In genomic region chr6:110645041-110645410, GRCm38 (mm10) we compare ENCODE assay signal across 10 mouse cellular contexts. TPM values are rescaled to one million over a fixed set of nuclear protein-coding genes. Genes with fewer than 3 reads are reported as not detected.
DNase-seq lines count a peak whose midpoint lies in the region; ATAC-seq and TF ChIP-seq lines count a peak whose summit lies in the region.
"Had no signal": no experiment of that assay in that cellular context is flagged by ENCODE, and none has a peak within 500 bp of the region (broad histone marks: within the 10 kb centered on the region; RNA-seq: fewer than 3 reads in every experiment).

No protein-coding gene starts in this region.

- H3K9ac ChIP-seq in heart, embryonic 11.5 days (ENCODE audit: low read depth, low read length) = no peak overlapping the region
- H3K9ac ChIP-seq in forebrain, postnatal 0 days = peak overlapping the region; percentile 69
- H3K9ac ChIP-seq in midbrain, embryonic 12.5 days (replicated peaks) = peak overlapping the region; percentile 59

- no peak overlapping the region for H3K27ac ChIP-seq in heart, embryonic 11.5 days (ENCODE audit: low read depth, low read length)
- H3K27ac ChIP-seq in forebrain, postnatal 0 days (ENCODE audit: low read depth, low read length) = 0 out of 2 replicates have a peak overlapping the region, but pooled peaks have one; percentile 75
- no peak overlapping the region for H3K27ac ChIP-seq in midbrain, embryonic 12.5 days (replicated peaks)

- no peak; the same call in 1 of the 2 replicates for ATAC-seq in heart, embryonic 11.5 days (replicated peaks; ENCODE audit: insufficient number of reproducible peaks, low FRiP score, low TSS enrichment)
- peak; percentile 32 for ATAC-seq in forebrain, postnatal 0 days
- peak; percentile 32; the same call in 1 of the 2 replicates for ATAC-seq in midbrain, embryonic 12.5 days (ENCODE audit: low FRiP score, low read depth)
- ATAC-seq in erythroblast, adult 5-6 weeks (replicated peaks; ENCODE audit: low FRiP score, poor library complexity, severe bottlenecking) = no peak

- peak overlapping the region; percentile 68 for H3K4me2 ChIP-seq in heart, embryonic 11.5 days
- H3K4me2 ChIP-seq in forebrain, postnatal 0 days (ENCODE audit: low read depth) = peak overlapping the region; percentile 76
- peak overlapping the region; percentile 95 for H3K4me2 ChIP-seq in midbrain, embryonic 12.5 days (replicated peaks)

- no peaks in the 10 kb centered on the region for H3K9me3 ChIP-seq in heart, embryonic 11.5 days (replicated peaks; ENCODE audit: control insufficient read depth, low read length)
- no peaks in the 10 kb centered on the region for H3K9me3 ChIP-seq in forebrain, postnatal 0 days (ENCODE audit: low read length)
- H3K9me3 ChIP-seq in midbrain, embryonic 12.5 days = no peaks in the 10 kb centered on the region

- H3K36me3 ChIP-seq in heart, embryonic 11.5 days (ENCODE audit: control insufficient read depth, insufficient read depth, low read length) = no peaks in the 10 kb centered on the region
- no peaks in the 10 kb centered on the region for H3K36me3 ChIP-seq in forebrain, postnatal 0 days (ENCODE audit: insufficient read depth)
- no peaks in the 10 kb centered on the region for H3K36me3 ChIP-seq in midbrain, embryonic 12.5 days

- peaks cover 42% of the 10 kb centered on the region for H3K27me3 ChIP-seq in heart, embryonic 11.5 days (ENCODE audit: control insufficient read depth, insufficient read depth, low read length)
- no peaks in the 10 kb centered on the region for H3K27me3 ChIP-seq in forebrain, postnatal 0 days (ENCODE audit: insufficient read depth, low read length)
- H3K27me3 ChIP-seq in midbrain, embryonic 12.5 days = peaks cover 43% of the 10 kb centered on the region

- no peak for DNase-seq in heart, adult 18-20 months
- peak; percentile 20 for DNase-seq in ES-CJ7 (ENCODE audit: low read depth, low spot score)
- DNase-seq in forebrain, postnatal 0 days = no peak
- DNase-seq in thymus, postnatal 14 days = no peak
- no peak for DNase-seq in spleen, postnatal 10 days (ENCODE audit: low spot score in 2 of 2)
- DNase-seq: kidney, postnatal 25 days; lung, postnatal 14 days had no signal

- TF ChIP-seq CTCF in forebrain, postnatal 0 days (IDR thresholded peaks at IDR 0.05; ENCODE audit: low read depth) = no peak

- no peaks in the 10 kb centered on the region; the same call in 1 of the 2 replicates for H3K4me1 ChIP-seq in heart, embryonic 11.5 days (ENCODE audit: control insufficient read depth, insufficient read depth, low read length)
- peaks cover 3% of the 10 kb centered on the region; the same call in 1 of the 2 replicates for H3K4me1 ChIP-seq in forebrain, postnatal 0 days (ENCODE audit: insufficient read depth)
- peaks cover 11% of the 10 kb centered on the region; the same call in 1 of the 2 replicates for H3K4me1 ChIP-seq in midbrain, embryonic 12.5 days

- peak overlapping the region; percentile 37 for H3K4me3 ChIP-seq in heart, embryonic 11.5 days (ENCODE audit: low read depth, low read length)
- peak overlapping the region; percentile 68 for H3K4me3 ChIP-seq in forebrain, postnatal 0 days (ENCODE audit: low read depth, low read length)
- peak overlapping the region; percentile 62 for H3K4me3 ChIP-seq in midbrain, embryonic 12.5 days

- 2% methylated on average over 7 of the region's 7 CpGs for WGBS in heart, embryonic 11.5 days (ENCODE audit: insufficient replicate concordance)
- WGBS in forebrain, postnatal 0 days = 6% methylated on average over 7 of the region's 7 CpGs
- WGBS in midbrain, embryonic 12.5 days = 2% methylated on average over 7 of the region's 7 CpGs

RNA-seq across cellular contexts. Expression of gene Grm7, which starts 0.4 kb away (rescaled TPM):
- polyA plus RNA-seq in heart, embryonic 11.5 days (2014; fragmentation: Nextera tagmentation; extraction: Ambion mirVana) = 0.59 and 0.62 TPM in 2 replicates
- total RNA-seq in heart, adult 18-20 months (2021) = under 1 TPM; 0.08 to 0.17 TPM
- 35.9 and 40.7 TPM in 2 replicates for total RNA-seq in forebrain, postnatal 0 days (2014; rRNA removed)
- polyA plus RNA-seq in forebrain, postnatal 0 days (2015; fragmentation: Nextera tagmentation; extraction: Ambion mirVana) = 11.2 and 20.7 TPM in 2 replicates
- polyA plus RNA-seq in midbrain, embryonic 12.5 days (2016; fragmentation: Nextera tagmentation; extraction: Ambion mirVana) = 2.7 and 4.2 TPM in 2 replicates
- not detected in 2 replicates for total RNA-seq in erythroblast, adult 5-6 weeks (2015; ENCODE audit: low replicate concordance)
- not detected in 2 replicates for total RNA-seq in erythroblast, adult 5-6 weeks (2017; ENCODE audit: low replicate concordance)

Comparison
In these comparisons a context has a peak if more than half of its experiments do, and no peak if none do; other contexts are left out.
1. ATAC-seq: peak in forebrain, postnatal 0 days (single experiment) and midbrain, embryonic 12.5 days (single experiment); none in heart, embryonic 11.5 days (single experiment) and erythroblast, adult 5-6 weeks (single experiment).
2. RNA of gene Grm7, which starts 0.4 kb away (total RNA-seq): 35.9 to 40.7 TPM in forebrain, postnatal 0 days; 0.08 to 0.17 TPM in heart, adult 18-20 months and not detected in erythroblast, adult 5-6 weeks; every median in the first group is over 10 times any median in the second.
3. Peak in every context shown above with its lines, with median percentiles within 50 percentile points of each other: H3K4me2 ChIP-seq and H3K4me3 ChIP-seq.